18 mouse cellular contexts compared by ENCODE assay signal in the genomic region with DNA sequence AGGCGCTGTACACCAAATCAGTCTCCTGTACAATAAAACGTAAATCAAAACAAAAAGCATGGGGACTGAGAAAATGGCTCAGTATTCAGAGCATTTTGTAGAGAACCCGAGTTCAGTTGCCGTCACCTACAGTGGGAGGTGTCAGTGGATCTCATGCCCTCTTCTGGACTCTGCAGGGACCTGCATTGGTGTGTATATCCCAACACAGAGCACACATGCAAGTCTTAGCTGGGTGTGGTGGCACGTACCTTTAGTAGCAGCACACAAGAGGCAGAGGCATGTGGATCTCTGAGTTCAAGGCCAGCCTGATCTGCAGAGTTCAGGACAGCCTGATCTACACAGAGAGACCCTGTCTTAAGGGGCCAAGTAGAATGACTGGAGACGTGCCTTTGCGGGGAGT. TPM values are rescaled to one million over a fixed set of nuclear protein-coding genes. Genes with fewer than 3 reads are reported as not detected.
DNase-seq lines count a peak whose midpoint lies in the region; ATAC-seq and TF ChIP-seq lines count a peak whose summit lies in the region.
"Had no signal": no experiment of that assay in that cellular context is flagged by ENCODE, and none has a peak within 500 bp of the region (broad histone marks: within the 10 kb centered on the region; RNA-seq: fewer than 3 reads in every experiment).

No protein-coding gene starts in this region.

- H3K9ac ChIP-seq in embryonic facial prominence, embryonic 12.5 days = no peak overlapping the region
- 0 out of 2 replicates have a peak overlapping the region, but pooled peaks have one; percentile 25 for H3K9ac ChIP-seq in heart, postnatal 0 days (replicated peaks; ENCODE audit: low read depth, low read length)
- no peak overlapping the region for H3K9ac ChIP-seq in neural tube, embryonic 13.5 days
- H3K9ac ChIP-seq: forebrain, postnatal 0 days; limb, embryonic 15.5 days; liver, postnatal 0 days had no signal

- H3K27ac ChIP-seq in embryonic facial prominence, embryonic 12.5 days = no peak overlapping the region
- no peak overlapping the region for H3K27ac ChIP-seq in embryonic facial prominence, embryonic 10.5 days (replicated peaks)
- H3K27ac ChIP-seq in heart, postnatal 0 days (ENCODE audit: low read depth) = peak overlapping the region; percentile 61
- peak overlapping the region; percentile 53; the same call in 1 of the 2 replicates for H3K27ac ChIP-seq in neural tube, embryonic 13.5 days (replicated peaks)

- DNase-seq in embryonic facial prominence, embryonic 10.5 days (ENCODE audit: low spot score) = no peak
- DNase-seq in heart, postnatal 0 days (ENCODE audit: low spot score) = no peak
- DNase-seq in heart, adult 8-10 months (ENCODE audit: low spot score) = no peak
- no peak for DNase-seq in neural tube, embryonic 10.5 days (ENCODE audit: extremely low spot score, low spot score)
- no peak for DNase-seq in right cerebral cortex, postnatal 25 days
- no peak for DNase-seq in frontal cortex, adult 2 months (ENCODE audit: extremely low spot score in 1 of 2, low spot score in 1 of 2)
- DNase-seq: cerebellum, adult 9-10 months; forebrain, postnatal 0 days; liver, postnatal 0 days; right cerebral cortex, adult 18-20 months; spleen, adult 18-20 months; thymus, postnatal 25 days had no signal

- WGBS in embryonic facial prominence, embryonic 12.5 days = 87% methylated on average over 7 of the region's 7 CpGs
- 93% methylated on average over 7 of the region's 7 CpGs for WGBS in embryonic facial prominence, embryonic 10.5 days
- WGBS in heart, postnatal 0 days = 84% methylated on average over 7 of the region's 7 CpGs
- 80% methylated on average over 7 of the region's 7 CpGs for WGBS in neural tube, embryonic 13.5 days

- H3K9me3 ChIP-seq in embryonic facial prominence, embryonic 12.5 days = no peaks in the 10 kb centered on the region
- H3K9me3 ChIP-seq in embryonic facial prominence, embryonic 10.5 days = no peaks in the 10 kb centered on the region
- H3K9me3 ChIP-seq in heart, postnatal 0 days (replicated peaks; ENCODE audit: control insufficient read depth, low read length) = no peaks in the 10 kb centered on the region
- H3K9me3 ChIP-seq in neural tube, embryonic 13.5 days = no peaks in the 10 kb centered on the region
- H3K9me3 ChIP-seq: limb, embryonic 15.5 days had no signal

- no peaks in the 10 kb centered on the region for H3K4me1 ChIP-seq in embryonic facial prominence, embryonic 12.5 days
- peaks cover under 1% of the 10 kb centered on the region; the same call in 1 of the 2 replicates for H3K4me1 ChIP-seq in embryonic facial prominence, embryonic 10.5 days
- H3K4me1 ChIP-seq in heart, postnatal 0 days (ENCODE audit: control insufficient read depth, insufficient read depth) = peaks cover 9% of the 10 kb centered on the region; the same call in 1 of the 2 replicates
- H3K4me1 ChIP-seq in neural tube, embryonic 13.5 days (replicated peaks) = peaks cover 10% of the 10 kb centered on the region

- ATAC-seq in embryonic facial prominence, embryonic 12.5 days (ENCODE audit: insufficient number of reproducible peaks, insufficient read depth, low FRiP score, low TSS enrichment) = 0 out of 2 replicates have a peak, but pooled peaks have one; percentile 36
- ATAC-seq in heart, postnatal 0 days (ENCODE audit: insufficient read depth, low read depth) = no peak
- no peak for ATAC-seq in neural tube, embryonic 13.5 days (ENCODE audit: low read depth)
- ATAC-seq: forebrain, postnatal 0 days; liver, postnatal 0 days had no signal

- H3K4me2 ChIP-seq in embryonic facial prominence, embryonic 12.5 days (replicated peaks) = no peak overlapping the region
- H3K4me2 ChIP-seq in heart, postnatal 0 days (ENCODE audit: low read depth, low read length) = no peak overlapping the region
- no peak overlapping the region for H3K4me2 ChIP-seq in neural tube, embryonic 13.5 days
- H3K4me2 ChIP-seq: limb, embryonic 15.5 days had no signal

- H3K4me3 ChIP-seq in embryonic facial prominence, embryonic 12.5 days = no peak overlapping the region
- no peak overlapping the region for H3K4me3 ChIP-seq in embryonic facial prominence, embryonic 10.5 days
- no peak overlapping the region for H3K4me3 ChIP-seq in heart, postnatal 0 days (ENCODE audit: low read depth, low read length)
- H3K4me3 ChIP-seq in neural tube, embryonic 13.5 days = no peak overlapping the region
- H3K4me3 ChIP-seq: erythroblast, embryonic 14.5 days; limb, embryonic 15.5 days had no signal

- H3K27me3 ChIP-seq in embryonic facial prominence, embryonic 12.5 days = no peaks in the 10 kb centered on the region
- no peaks in the 10 kb centered on the region for H3K27me3 ChIP-seq in embryonic facial prominence, embryonic 10.5 days (replicated peaks; ENCODE audit: low read depth, poor library complexity, severe bottlenecking)
- no peaks in the 10 kb centered on the region for H3K27me3 ChIP-seq in heart, postnatal 0 days (ENCODE audit: control insufficient read depth, insufficient read depth, low read length)
- H3K27me3 ChIP-seq in neural tube, embryonic 13.5 days = no peaks in the 10 kb centered on the region
- H3K27me3 ChIP-seq: limb, embryonic 15.5 days had no signal

- no peak for TF ChIP-seq CTCF in heart, postnatal 0 days (IDR thresholded peaks at IDR 0.05; ENCODE audit: low read depth)

- TF ChIP-seq EP300 in heart, postnatal 0 days (IDR thresholded peaks at IDR 0.05; ENCODE audit: low read depth) = no peak

- H3K36me3 ChIP-seq in embryonic facial prominence, embryonic 12.5 days = peaks cover 64% of the 10 kb centered on the region
- H3K36me3 ChIP-seq in embryonic facial prominence, embryonic 10.5 days (replicated peaks) = peaks cover 86% of the 10 kb centered on the region
- peaks cover 55% of the 10 kb centered on the region for H3K36me3 ChIP-seq in heart, postnatal 0 days (replicated peaks; ENCODE audit: control insufficient read depth, insufficient read depth, low read length)
- H3K36me3 ChIP-seq in neural tube, embryonic 13.5 days = peaks cover 80% of the 10 kb centered on the region

RNA-seq across cellular contexts. Expression of a gene that starts 6.5 kb away (rescaled TPM):
- polyA plus RNA-seq in embryonic facial prominence, embryonic 12.5 days (2016; fragmentation: Nextera tagmentation; extraction: Ambion mirVana) = 36.2 and 38.3 TPM in 2 replicates
- 42.9 and 43.3 TPM in 2 replicates for polyA plus RNA-seq in embryonic facial prominence, embryonic 10.5 days (2016; fragmentation: Nextera tagmentation; extraction: Ambion mirVana)
- 19.6 and 24.1 TPM in 2 replicates for total RNA-seq in heart, postnatal 0 days (2014; rRNA removed; ENCODE audit: low replicate concordance)
- polyA plus RNA-seq in heart, postnatal 0 days (2015; fragmentation: Nextera tagmentation; extraction: Ambion mirVana) = 12.5 and 13.4 TPM in 2 replicates
- total RNA-seq in heart, adult 8-10 months (2022) = 1 to 10 TPM; 6.1 to 7.1 (median 6.5) TPM
- polyA plus RNA-seq in neural tube, embryonic 13.5 days (2015; fragmentation: Nextera tagmentation; extraction: Ambion mirVana) = 22.2 and 24.3 TPM in 2 replicates
- polyA plus RNA-seq in frontal cortex, adult 2 months (2012; rRNA removed) = 25.0 and 26.8 TPM in 2 replicates

RNA-seq across cellular contexts. Expression of a gene that starts 11.1 kb away (rescaled TPM):
- not detected in 2 replicates for polyA plus RNA-seq in embryonic facial prominence, embryonic 12.5 days (2016; fragmentation: Nextera tagmentation; extraction: Ambion mirVana)
- 0.13 TPM in 1 of 2 replicates, not detected in the other for polyA plus RNA-seq in embryonic facial prominence, embryonic 10.5 days (2016; fragmentation: Nextera tagmentation; extraction: Ambion mirVana)
- 6.6 and 6.8 TPM in 2 replicates for total RNA-seq in heart, postnatal 0 days (2014; rRNA removed; ENCODE audit: low replicate concordance)
- 4.7 and 5.2 TPM in 2 replicates for polyA plus RNA-seq in heart, postnatal 0 days (2015; fragmentation: Nextera tagmentation; extraction: Ambion mirVana)
- total RNA-seq in heart, adult 8-10 months (2022) = under 1 TPM in 1 of 4 experiments, not detected in 3; 0.38 TPM
- 0.25 and 0.38 TPM in 2 replicates for polyA plus RNA-seq in neural tube, embryonic 13.5 days (2015; fragmentation: Nextera tagmentation; extraction: Ambion mirVana)
- 0.34 TPM in 2 replicates for polyA plus RNA-seq in frontal cortex, adult 2 months (2012; rRNA removed)
- total RNA-seq: adrenal gland, postnatal 25 days; forebrain, postnatal 0 days; gastrocnemius, postnatal 14 days had no signal
- polyA plus RNA-seq: erythroblast, embryonic 14.5 days; forebrain, postnatal 0 days; liver, postnatal 0 days had no signal

RNA-seq across cellular contexts. Expression of a gene that starts 12.6 kb away (rescaled TPM):
- 306 and 319 TPM in 2 replicates for polyA plus RNA-seq in embryonic facial prominence, embryonic 12.5 days (2016; fragmentation: Nextera tagmentation; extraction: Ambion mirVana)
- polyA plus RNA-seq in embryonic facial prominence, embryonic 10.5 days (2016; fragmentation: Nextera tagmentation; extraction: Ambion mirVana) = 273 and 305 TPM in 2 replicates
- 24.7 and 49.9 TPM in 2 replicates for total RNA-seq in heart, postnatal 0 days (2014; rRNA removed; ENCODE audit: low replicate concordance)
- 170 and 190 TPM in 2 replicates for polyA plus RNA-seq in heart, postnatal 0 days (2015; fragmentation: Nextera tagmentation; extraction: Ambion mirVana)
- 10 to 100 TPM; 54.6 to 73.4 (median 61.2) TPM for total RNA-seq in heart, adult 8-10 months (2022)
- polyA plus RNA-seq in neural tube, embryonic 13.5 days (2015; fragmentation: Nextera tagmentation; extraction: Ambion mirVana) = 221 and 241 TPM in 2 replicates
- 64.4 and 65.1 TPM in 2 replicates for polyA plus RNA-seq in frontal cortex, adult 2 months (2012; rRNA removed)

RNA-seq across cellular contexts. Expression of a gene that starts 27.9 kb away (rescaled TPM):
- 191 TPM in 2 replicates for polyA plus RNA-seq in embryonic facial prominence, embryonic 12.5 days (2016; fragmentation: Nextera tagmentation; extraction: Ambion mirVana)
- 244 and 258 TPM in 2 replicates for polyA plus RNA-seq in embryonic facial prominence, embryonic 10.5 days (2016; fragmentation: Nextera tagmentation; extraction: Ambion mirVana)
- 796 and 830 TPM in 2 replicates for total RNA-seq in heart, postnatal 0 days (2014; rRNA removed; ENCODE audit: low replicate concordance)
- polyA plus RNA-seq in heart, postnatal 0 days (2015; fragmentation: Nextera tagmentation; extraction: Ambion mirVana) = 590 and 625 TPM in 2 replicates
- 1,000 to 10,000 TPM in 3 of 4 experiments, 100 to 1,000 TPM in 1; 991 to 1,066 (median 1,045) TPM for total RNA-seq in heart, adult 8-10 months (2022)
- 228 and 239 TPM in 2 replicates for polyA plus RNA-seq in neural tube, embryonic 13.5 days (2015; fragmentation: Nextera tagmentation; extraction: Ambion mirVana)
- polyA plus RNA-seq in frontal cortex, adult 2 months (2012; rRNA removed) = 233 and 236 TPM in 2 replicates

RNA-seq across cellular contexts. Expression of a gene that starts 39.3 kb away (rescaled TPM):
- 20.9 and 22.0 TPM in 2 replicates for polyA plus RNA-seq in embryonic facial prominence, embryonic 12.5 days (2016; fragmentation: Nextera tagmentation; extraction: Ambion mirVana)
- polyA plus RNA-seq in embryonic facial prominence, embryonic 10.5 days (2016; fragmentation: Nextera tagmentation; extraction: Ambion mirVana) = 14.3 and 15.3 TPM in 2 replicates
- 8.2 and 10.0 TPM in 2 replicates for total RNA-seq in heart, postnatal 0 days (2014; rRNA removed; ENCODE audit: low replicate concordance)
- polyA plus RNA-seq in heart, postnatal 0 days (2015; fragmentation: Nextera tagmentation; extraction: Ambion mirVana) = 6.0 and 6.2 TPM in 2 replicates
- 1 to 10 TPM; 7.1 to 9.5 (median 8.6) TPM for total RNA-seq in heart, adult 8-10 months (2022)
- polyA plus RNA-seq in neural tube, embryonic 13.5 days (2015; fragmentation: Nextera tagmentation; extraction: Ambion mirVana) = 22.6 and 23.7 TPM in 2 replicates
- 29.6 and 33.3 TPM in 2 replicates for polyA plus RNA-seq in frontal cortex, adult 2 months (2012; rRNA removed)

Comparison
In these comparisons a context has a peak if more than half of its experiments do, and no peak if none do; other contexts are left out.
1. H3K27ac ChIP-seq: peak in heart, postnatal 0 days (single experiment) and neural tube, embryonic 13.5 days (single experiment); none in embryonic facial prominence, embryonic 12.5 days (single experiment) and embryonic facial prominence, embryonic 10.5 days (single experiment).